Mouse (Mus musculus) hindbrain, postnatal 0 days (tissue): ENCODE measurements around the gene Ip6k2. TPM values are rescaled to one million over a fixed set of nuclear protein-coding genes. Genes with fewer than 3 reads are reported as not detected.

ENCODE experiments used
- ATAC-seq: fragments of 200-750 bp; cut with Nextera tagmentation; 2 replicates; pipeline ENCODE4 v1.8.0; 2017; ENCODE audit warnings: mild to moderate bottlenecking, moderate TSS enrichment, moderate library complexity
- DNase-seq: peaks from one replicate; pipeline ENCODE4 v3.0.0-alpha.2; 2015; ENCODE audit warnings: low spot score
- H3K27ac ChIP-seq: fragments of 300-500 bp; sonication (generic); 2 replicates; pipeline ENCODE4 v1.5.1; 2014; ENCODE audit warnings: mild to moderate bottlenecking
- H3K27me3 ChIP-seq: fragments of 300-500 bp; sonication (generic); 2 replicates; pipeline ENCODE4 v1.6.1; 2014; ENCODE audit warnings: low read length, mixed read lengths; ENCODE audit not compliant: insufficient read depth
- H3K36me3 ChIP-seq: fragments of 300-500 bp; sonication (generic); 2 replicates; pipeline ENCODE4 v1.6.1; 2014; ENCODE audit warnings: low read length, mixed read lengths; ENCODE audit not compliant: insufficient read depth
- H3K4me1 ChIP-seq: fragments of 300-500 bp; sonication (generic); 2 replicates; pipeline ENCODE4 v1.6.1; 2014; ENCODE audit warnings: antibody characterized with exemption, low read length, mixed read lengths; ENCODE audit not compliant: insufficient read depth
- H3K4me2 ChIP-seq: fragments of 300-500 bp; sonication (generic); 2 replicates; pipeline ENCODE4 v1.6.1; 2014; ENCODE audit warnings: low read depth, mild to moderate bottlenecking, low read length, moderate library complexity, mixed read lengths
- H3K4me3 ChIP-seq: fragments of 300-500 bp; sonication (generic); 2 replicates; pipeline ENCODE4 v1.5.1; 2014; ENCODE audit warnings: low read length
- H3K9ac ChIP-seq: fragments of 300-500 bp; sonication (generic); replicated peaks from 2 replicates; pipeline ENCODE4 v1.6.1; 2014; ENCODE audit warnings: mild to moderate bottlenecking, low read length, moderate library complexity, mixed read lengths
- H3K9me3 ChIP-seq: fragments of 300-500 bp; sonication (generic); 2 replicates; pipeline ENCODE4 v1.6.1; 2016; ENCODE audit warnings: low read length, mixed read lengths
- CTCF ChIP-seq: IDR thresholded peaks from 2 replicates; pipeline ENCODE4 v1.5.1; 2016; ENCODE audit warnings: antibody characterized with exemption, control low read depth, low read depth
- WGBS: fragments of 180-500 bp; shearing (Covaris S2); extraction: QIAGEN DNeasy Blood & Tissue Kit; methylation state at CpG from one replicate; pipeline ENCODE4 v1.1.7; 2014; 5-methylcytosine and 5-hydroxymethylcytosine counted together
- polyA plus RNA-seq: library from polyadenylated mRNA; unstranded; fragments of >200 nt; fragmentation: Nextera tagmentation; extraction: Ambion mirVana; gene quantifications from 2 replicates; pipeline ENCODE4 v1.2.1, GENCODE M21; 2015
- total RNA-seq: library from RNA; depleted of rRNA; stranded (reverse); fragments of >200 nt; gene quantifications from 2 replicates; pipeline ENCODE4 v1.2.3, GENCODE M21; 2014

Ip6k2 gene
- total and polyA plus RNA-seq, 2 experiments from 2014 or later: 122 to 187 TPM

DNA sequence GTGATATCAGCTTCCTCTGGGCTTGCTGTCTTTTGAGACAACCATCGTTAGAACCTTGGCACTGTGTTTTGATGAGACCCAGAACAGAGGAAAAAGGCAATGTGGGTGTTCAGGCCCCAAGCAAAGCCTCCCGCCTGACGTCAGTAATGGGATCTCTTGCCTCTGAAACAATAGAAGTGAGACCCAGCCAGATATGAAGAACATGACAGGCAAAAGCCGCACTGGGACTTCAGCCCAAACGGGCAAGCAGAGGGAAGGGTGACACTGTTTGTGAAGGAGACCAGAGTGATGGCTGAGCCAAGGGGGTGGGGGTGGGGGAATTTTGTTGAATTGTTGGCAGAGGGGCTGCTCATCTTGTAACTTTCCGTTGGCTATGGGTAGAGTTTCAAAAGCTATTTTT is 26.2 kb upstream of the Ip6k2 start:
- DNase-seq (peak; percentile 8), ATAC-seq (no peak)
- Histone ChIP-seq H3K9me3 (no peaks in the 10 kb centered on the region), H3K36me3 (no peaks in the 10 kb centered on the region), H3K4me1 (no peaks in the 10 kb centered on the region), H3K9ac (no peak overlapping the region), H3K4me3 (no peak overlapping the region), H3K4me2 (no peak overlapping the region), H3K27me3 (no peaks in the 10 kb centered on the region), H3K27ac (no peak overlapping the region)
- 40% methylated on average over 6 of the region's 6 CpGs for WGBS
- no peak for TF ChIP-seq CTCF

DNA sequence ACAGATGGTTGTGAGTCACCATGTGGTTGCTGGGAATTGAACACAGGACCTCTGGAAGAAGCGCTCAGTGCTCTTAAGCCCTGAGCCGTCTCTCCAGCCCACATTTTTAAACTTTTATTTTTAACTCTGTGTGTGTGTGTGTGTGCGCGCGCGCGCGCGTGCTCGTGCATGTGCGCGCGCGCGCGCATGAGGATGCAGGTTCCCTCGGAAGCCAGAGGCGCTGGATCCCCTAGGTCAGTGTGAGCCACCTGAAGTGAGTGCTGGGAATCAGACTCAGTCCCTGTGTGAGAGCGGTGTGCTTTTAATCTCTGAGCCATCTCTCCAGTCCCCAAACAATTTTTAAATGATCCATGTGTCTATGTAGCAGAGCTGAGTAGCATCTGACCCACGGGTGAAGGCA is 24.5 kb upstream of the Ip6k2 start:
- WGBS: 96% methylated on average over 20 of the region's 20 CpGs
- Histone ChIP-seq H3K27ac (no peak overlapping the region), H3K4me1 (no peaks in the 10 kb centered on the region), H3K36me3 (no peaks in the 10 kb centered on the region), H3K9ac (no peak overlapping the region), H3K4me3 (no peak overlapping the region), H3K4me2 (no peak overlapping the region), H3K9me3 (no peaks in the 10 kb centered on the region), H3K27me3 (no peaks in the 10 kb centered on the region)
- DNase-seq (no peak), ATAC-seq (no peak)
- TF ChIP-seq CTCF: no peak

DNA sequence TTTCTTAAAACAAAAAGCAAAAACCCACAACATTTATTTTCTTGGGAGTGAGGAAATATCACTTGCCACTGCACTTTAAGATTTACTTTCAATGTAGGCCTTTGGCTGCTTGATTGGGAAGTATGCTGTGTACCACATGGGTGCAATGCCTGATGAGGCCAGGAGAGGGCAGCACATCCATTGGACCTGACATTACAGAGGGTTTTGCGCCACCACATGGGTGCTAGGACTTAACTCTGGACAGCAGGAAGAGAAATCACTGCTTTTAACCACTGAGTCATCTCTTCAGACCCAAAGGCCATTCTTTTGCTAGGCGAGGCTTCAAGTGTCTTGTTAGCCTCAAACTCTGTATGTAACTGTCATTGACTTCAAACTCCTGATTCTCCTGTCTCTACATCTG is 23.8 kb upstream of the Ip6k2 start:
- Histone ChIP-seq H3K4me2 (no peak overlapping the region), H3K27ac (no peak overlapping the region), H3K4me3 (no peak overlapping the region), H3K9me3 (no peaks in the 10 kb centered on the region), H3K36me3 (no peaks in the 10 kb centered on the region), H3K27me3 (no peaks in the 10 kb centered on the region), H3K9ac (no peak overlapping the region), H3K4me1 (no peaks in the 10 kb centered on the region)
- peak; percentile 73 for TF ChIP-seq CTCF
- DNase-seq: peak; percentile 27
- 57% methylated on average over 2 of the region's 2 CpGs for WGBS
- ATAC-seq: no peak

DNA sequence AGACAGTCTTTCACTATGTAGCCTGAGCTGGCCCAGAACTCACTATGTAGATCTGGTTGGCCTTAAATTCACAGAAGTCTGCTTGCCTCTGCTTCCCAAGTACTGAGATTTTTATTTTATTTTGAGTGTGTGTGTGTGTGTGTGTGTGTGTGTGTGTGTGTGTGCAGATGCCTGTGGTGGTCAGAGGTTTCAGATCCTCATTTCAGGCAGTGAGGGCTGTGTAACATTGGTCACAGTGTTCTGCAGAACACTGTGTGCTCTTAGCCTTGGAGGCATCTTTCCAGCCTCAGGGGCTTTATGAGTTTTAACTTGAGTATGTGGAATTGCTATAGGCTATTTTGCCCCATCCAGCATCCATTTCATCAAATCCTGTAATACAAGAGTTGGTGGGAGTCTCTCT is 22.0 kb upstream of the Ip6k2 start:
- Histone ChIP-seq H3K36me3 (no peaks in the 10 kb centered on the region), H3K27ac (no peak overlapping the region), H3K4me3 (no peak overlapping the region), H3K27me3 (no peaks in the 10 kb centered on the region), H3K9ac (no peak overlapping the region), H3K9me3 (no peaks in the 10 kb centered on the region), H3K4me2 (no peak overlapping the region), H3K4me1 (no peaks in the 10 kb centered on the region)
- DNase-seq: no peak
- no peak for ATAC-seq
- no peak for TF ChIP-seq CTCF

DNA sequence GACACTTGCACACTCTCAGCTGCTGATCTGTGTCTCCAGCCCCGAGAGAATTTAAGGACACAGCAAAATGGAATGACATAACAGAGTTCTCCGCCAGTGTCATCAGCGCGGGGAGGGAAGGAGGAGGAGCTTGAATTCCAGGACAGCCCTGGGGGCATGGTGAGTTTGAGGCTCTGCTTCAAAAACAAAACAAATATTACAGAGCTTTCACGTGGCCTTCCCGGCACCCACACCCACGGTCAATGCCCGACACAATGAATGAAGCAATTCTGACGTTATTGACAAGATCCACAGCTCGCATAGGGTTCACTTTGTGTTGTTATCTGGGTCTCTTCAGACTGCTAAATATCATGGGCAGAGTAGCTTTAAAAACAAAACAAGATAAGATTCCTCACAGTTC is 18.6 kb upstream of the Ip6k2 start:
- Histone ChIP-seq H3K36me3 (no peaks in the 10 kb centered on the region), H3K9me3 (no peaks in the 10 kb centered on the region), H3K4me3 (no peak overlapping the region), H3K27me3 (no peaks in the 10 kb centered on the region), H3K9ac (no peak overlapping the region), H3K4me1 (no peaks in the 10 kb centered on the region), H3K27ac (no peak overlapping the region), H3K4me2 (no peak overlapping the region)
- ATAC-seq (no peak), DNase-seq (no peak)
- no peak for TF ChIP-seq CTCF
- 73% methylated on average over 10 of the region's 10 CpGs for WGBS

DNA sequence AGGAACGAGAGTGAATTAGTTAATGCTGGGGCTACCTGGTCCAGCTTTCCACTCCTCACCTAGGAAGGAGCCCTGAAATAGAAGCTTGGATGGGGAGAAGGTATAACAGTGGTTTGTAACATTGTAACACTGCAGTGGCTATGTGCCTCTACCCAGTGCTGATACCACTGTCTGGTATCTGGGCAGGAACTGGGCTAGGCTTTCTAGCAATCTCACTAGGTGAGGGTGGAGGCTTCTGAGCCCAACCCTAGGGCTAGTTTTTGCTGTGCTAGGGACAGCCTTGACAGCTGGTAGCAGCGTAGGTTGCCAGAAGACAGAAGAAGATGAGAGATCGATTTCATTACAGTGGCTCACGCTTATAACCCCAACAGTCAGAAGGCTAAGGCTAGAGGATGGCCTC is 7.0 kb upstream of the Ip6k2 start:
- Histone ChIP-seq H3K36me3 (no peaks in the 10 kb centered on the region), H3K4me1 (no peaks in the 10 kb centered on the region), H3K9me3 (peaks cover 3% of the 10 kb centered on the region; the same call in 1 of the 2 replicates), H3K27ac (no peak overlapping the region), H3K27me3 (no peaks in the 10 kb centered on the region), H3K4me2 (no peak overlapping the region), H3K4me3 (no peak overlapping the region), H3K9ac (no peak overlapping the region)
- no peak for TF ChIP-seq CTCF
- WGBS: 86% methylated on average over 4 of the region's 4 CpGs
- DNase-seq (no peak), ATAC-seq (no peak)

DNA sequence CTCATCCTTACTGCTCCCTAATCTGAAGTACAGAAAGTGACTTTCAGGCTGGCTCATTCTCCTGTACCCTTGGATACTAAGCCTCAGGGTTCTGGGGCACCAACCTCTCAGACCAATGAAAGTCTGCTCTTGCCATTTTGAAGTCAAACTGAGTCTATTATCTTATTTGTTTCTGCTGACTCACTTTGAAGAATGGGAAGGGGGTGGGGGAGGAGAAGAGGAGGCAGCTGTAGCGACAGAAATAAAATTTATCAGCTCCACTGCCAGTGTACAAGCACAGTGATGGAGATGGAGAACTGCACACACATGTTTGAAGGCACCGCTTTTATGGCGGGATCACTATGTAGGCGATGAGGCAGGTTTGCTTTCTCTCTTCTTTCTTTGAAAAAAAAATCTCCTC is 6.3 kb upstream of the Ip6k2 start:
- ATAC-seq (no peak), DNase-seq (no peak)
- WGBS: 88% methylated on average over 4 of the region's 4 CpGs
- Histone ChIP-seq H3K36me3 (no peaks in the 10 kb centered on the region), H3K4me2 (no peak overlapping the region), H3K4me3 (no peak overlapping the region), H3K9me3 (peaks cover 3% of the 10 kb centered on the region; the same call in 1 of the 2 replicates), H3K27ac (no peak overlapping the region), H3K9ac (no peak overlapping the region), H3K4me1 (no peaks in the 10 kb centered on the region), H3K27me3 (no peaks in the 10 kb centered on the region)
- TF ChIP-seq CTCF: no peak
